Mouse (Mus musculus) kidney, embryonic 14.5 days (tissue): ENCODE results near the gene Cep19. TPM values are rescaled to one million over a fixed set of nuclear protein-coding genes. Genes with fewer than 3 reads are reported as not detected.
"Not testable (repeated sequence)": the region's sequence is repeated elsewhere in the genome, so short reads cannot be mapped to it uniquely, and the experiment has no call there.

Experiments used
- ATAC-seq: fragments of 200-750 bp; cut with Nextera tagmentation; 2 replicates; pipeline ENCODE4 v1.8.0; 2017; ENCODE audit warnings: moderate number of reproducible peaks, mild to moderate bottlenecking, moderate TSS enrichment, moderate library complexity; ENCODE audit not compliant: low FRiP score, low TSS enrichment
- H3K27ac ChIP-seq: fragments of 300-500 bp; sonication (generic); 2 replicates; pipeline ENCODE4 v1.5.1; 2014; ENCODE audit warnings: low read depth, mild to moderate bottlenecking, low read length, moderate library complexity, mixed read lengths
- H3K27me3 ChIP-seq: fragments of 300-500 bp; sonication (generic); 2 replicates; pipeline ENCODE4 v1.6.1; 2014; ENCODE audit warnings: mild to moderate bottlenecking, low read length; ENCODE audit not compliant: control insufficient read depth, insufficient read depth
- H3K36me3 ChIP-seq: fragments of 300-500 bp; sonication (generic); 2 replicates; pipeline ENCODE4 v1.6.1; 2014; ENCODE audit warnings: low read length, mixed read lengths; ENCODE audit not compliant: control insufficient read depth, insufficient read depth
- H3K4me1 ChIP-seq: fragments of 300-500 bp; sonication (generic); 2 replicates; pipeline ENCODE4 v1.6.1; 2014; ENCODE audit warnings: low read length, mixed read lengths; ENCODE audit not compliant: control insufficient read depth, insufficient read depth
- H3K4me2 ChIP-seq: fragments of 300-500 bp; sonication (generic); replicated peaks from 2 replicates; pipeline ENCODE4 v1.6.1; 2014; ENCODE audit warnings: low read depth, mild to moderate bottlenecking, low read length
- H3K4me3 ChIP-seq: fragments of 300-500 bp; sonication (generic); 2 replicates; pipeline ENCODE4 v1.5.1; 2014; ENCODE audit warnings: mild to moderate bottlenecking, low read length
- H3K9ac ChIP-seq: fragments of 300-500 bp; sonication (generic); 2 replicates; pipeline ENCODE4 v1.6.1; 2014; ENCODE audit warnings: low read depth, mild to moderate bottlenecking, low read length, moderate library complexity
- H3K9me3 ChIP-seq: fragments of 300-500 bp; sonication (generic); 2 replicates; pipeline ENCODE4 v1.6.1; 2016; ENCODE audit warnings: low read length; ENCODE audit not compliant: control insufficient read depth
- WGBS: fragments of 180-500 bp; shearing (Covaris S2); extraction: QIAGEN DNeasy Blood & Tissue Kit; methylation state at CpG from one replicate; pipeline ENCODE4 v1.1.7; 2014; 5-methylcytosine and 5-hydroxymethylcytosine counted together
- polyA plus RNA-seq: library from polyadenylated mRNA; unstranded; fragments of >200 nt; fragmentation: Nextera tagmentation; extraction: Ambion mirVana; gene quantifications from 2 replicates; pipeline ENCODE4 v1.2.1, GENCODE M21; 2014

Cep19 gene
- 39.7 and 43.8 TPM in 2 replicates for polyA plus RNA-seq

GRCm38 (mm10) chr16:32099638-32100150, at the start of gene Cep19, which contains the start of gene Pigx:
Cep19 (plus strand) TSS chr16:32099800.
Pigx (minus strand) TSS chr16:32099740.
- peak within 1 kb of the TSS; percentile 77 for H3K4me2 ChIP-seq
- peak within 1 kb of the TSS; percentile 91 for H3K4me3 ChIP-seq
- H3K27me3 ChIP-seq = no peaks in the 10 kb centered on the region
- peak within 1 kb of the TSS; percentile 86 for H3K9ac ChIP-seq
- no peaks in the 10 kb centered on the region for H3K9me3 ChIP-seq
- peak within 1 kb of the TSS; percentile 78 for H3K27ac ChIP-seq
- peak; percentile 97 for ATAC-seq
- peaks cover 9% of the 10 kb centered on the region; the same call in 1 of the 2 replicates for H3K4me1 ChIP-seq
- H3K36me3 ChIP-seq = peaks cover 24% of the 10 kb centered on the region
- WGBS = 2% methylated on average over 34 of the region's 34 CpGs

- no peaks in the 10 kb centered on the region for H3K27me3 ChIP-seq
- H3K36me3 ChIP-seq = no peaks in the 10 kb centered on the region
- no peak for ATAC-seq
- no peak overlapping the region for H3K27ac ChIP-seq
- no peak overlapping the region for H3K4me3 ChIP-seq
- WGBS = 84% methylated on average over 5 of the region's 5 CpGs
- no peaks in the 10 kb centered on the region for H3K4me1 ChIP-seq
- H3K4me2 ChIP-seq = no peak overlapping the region
- no peaks in the 10 kb centered on the region for H3K9me3 ChIP-seq
- no peak overlapping the region for H3K9ac ChIP-seq
Measured at GRCm38 (mm10) chr16:32058817-32059216, 40.8 kb upstream of the Cep19 start.

- no peak overlapping the region for H3K9ac ChIP-seq
- no peak overlapping the region for H3K27ac ChIP-seq
- 76% methylated on average over 6 of the region's 6 CpGs for WGBS
- no peak for ATAC-seq
- no peaks in the 10 kb centered on the region for H3K4me1 ChIP-seq
- H3K4me2 ChIP-seq = no peak overlapping the region
- no peaks in the 10 kb centered on the region for H3K36me3 ChIP-seq
- no peak overlapping the region for H3K4me3 ChIP-seq
- no peaks in the 10 kb centered on the region for H3K9me3 ChIP-seq
- no peaks in the 10 kb centered on the region for H3K27me3 ChIP-seq
Measured at GRCm38 (mm10) chr16:32059840-32060523, 39.6 kb upstream of the Cep19 start.

- Histone ChIP-seq H3K4me1 (0 out of 2 replicates have a peak, but pooled peaks cover 6% of the 10 kb centered on the region), H3K27me3 (no peaks in the 10 kb centered on the region), H3K36me3 (no peaks in the 10 kb centered on the region), H3K4me3 (no peak overlapping the region), H3K9ac (no peak overlapping the region), H3K27ac (no peak overlapping the region), H3K9me3 (no peaks in the 10 kb centered on the region), H3K4me2 (no peak overlapping the region)
- WGBS = 85% methylated on average over 2 of the region's 2 CpGs
- no peak for ATAC-seq
Measured at GRCm38 (mm10) chr16:32062226-32062625, 37.4 kb upstream of the Cep19 start.

GRCm38 (mm10) chr16:32063900-32064299, 35.7 kb upstream of the Cep19 start:
- ATAC-seq = no peak
- Histone ChIP-seq H3K4me3 (no peak overlapping the region), H3K4me2 (no peak overlapping the region), H3K9ac (no peak overlapping the region), H3K4me1 (0 out of 2 replicates have a peak, but pooled peaks cover 6% of the 10 kb centered on the region), H3K36me3 (no peaks in the 10 kb centered on the region), H3K27me3 (no peaks in the 10 kb centered on the region), H3K9me3 (no peaks in the 10 kb centered on the region), H3K27ac (no peak overlapping the region)
- WGBS = 85% methylated on average over 7 of the region's 7 CpGs

GRCm38 (mm10) chr16:32066899-32067298, 32.7 kb upstream of the Cep19 start:
- H3K27me3 ChIP-seq = no peaks in the 10 kb centered on the region
- no peak overlapping the region for H3K4me2 ChIP-seq
- no peak for ATAC-seq
- H3K9ac ChIP-seq = no peak overlapping the region
- no peaks in the 10 kb centered on the region for H3K9me3 ChIP-seq
- no peak overlapping the region for H3K4me3 ChIP-seq
- H3K36me3 ChIP-seq = no peaks in the 10 kb centered on the region
- no peak overlapping the region for H3K27ac ChIP-seq
- WGBS = 84% methylated on average over 1 of the region's 1 CpGs
- peaks cover 7% of the 10 kb centered on the region; the same call in 1 of the 2 replicates for H3K4me1 ChIP-seq

GRCm38 (mm10) chr16:32068389-32069300, 31.0 kb upstream of the Cep19 start:
- peak; percentile 62; the same call in 1 of the 2 replicates for ATAC-seq
- peak overlapping the region; percentile 10; the same call in 1 of the 2 replicates for H3K27ac ChIP-seq

GRCm38 (mm10) chr16:32070070-32070469, 29.5 kb upstream of the Cep19 start:
- 74% methylated on average over 4 of the region's 4 CpGs for WGBS
- H3K9ac ChIP-seq, H3K27me3 ChIP-seq, H3K36me3 ChIP-seq, H3K9me3 ChIP-seq, H3K27ac ChIP-seq, ATAC-seq, H3K4me2 ChIP-seq, H3K4me3 ChIP-seq, H3K4me1 ChIP-seq: not testable (repeated sequence)

More at GRCm38 (mm10) chr16:32068389-32069300, 31.0 kb upstream of the Cep19 start:
- H3K4me3 ChIP-seq = no peak overlapping the region
- peaks cover 8% of the 10 kb centered on the region; the same call in 1 of the 2 replicates for H3K4me1 ChIP-seq
- H3K4me2 ChIP-seq = no peak overlapping the region
- no peaks in the 10 kb centered on the region for H3K9me3 ChIP-seq
- H3K27me3 ChIP-seq = no peaks in the 10 kb centered on the region
- H3K36me3 ChIP-seq = no peaks in the 10 kb centered on the region
- 71% methylated on average over 12 of the region's 12 CpGs for WGBS
- H3K9ac ChIP-seq = no peak overlapping the region
